Mouse (Mus musculus): ENCODE measurements around the gene Csrnp2. TPM values are rescaled to one million over a fixed set of nuclear protein-coding genes. Genes with fewer than 3 reads are reported as not detected.

Gene Csrnp2
- polyA plus RNA-seq, 1 experiment from 2014 or later = 15.5 TPM

DNA sequence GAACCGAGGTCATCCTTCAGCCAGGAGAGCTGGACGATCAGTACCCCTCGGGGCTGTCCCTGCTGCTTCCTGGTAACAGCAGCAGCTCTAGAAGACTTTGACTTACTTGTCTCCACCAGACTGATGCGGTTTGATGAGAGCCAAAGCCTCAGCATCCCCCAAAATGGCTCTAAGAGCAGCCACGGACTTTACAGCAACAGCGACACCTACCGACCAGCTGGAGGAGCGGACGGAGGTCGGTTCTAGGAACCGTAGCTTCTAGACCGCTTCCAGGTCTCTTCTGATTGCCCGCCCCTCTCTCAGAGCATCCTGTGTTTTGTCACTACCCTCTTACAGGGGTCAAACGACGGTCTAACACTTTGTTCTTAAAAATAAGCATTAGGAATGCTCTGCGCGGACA lies 37.9 kb downstream of the Csrnp2 start:
- no peak overlapping the region for H3K9ac ChIP-seq (ENCODE audit: low read depth, low read length)
- H3K4me1 ChIP-seq (ENCODE audit: control insufficient read depth, insufficient read depth, low read length) = no peaks in the 10 kb centered on the region
- H3K4me2 ChIP-seq (ENCODE audit: low read depth, low read length) = no peak overlapping the region; the same call in 1 of the 2 replicates
- peak; percentile 90 for DNase-seq (ENCODE audit: low spot score)
- H3K27me3 ChIP-seq (replicated peaks; ENCODE audit: control insufficient read depth, insufficient read depth, low read length) = no peaks in the 10 kb centered on the region
- no peaks in the 10 kb centered on the region for H3K36me3 ChIP-seq (ENCODE audit: control insufficient read depth, insufficient read depth, low read length)
- no peak overlapping the region for H3K27ac ChIP-seq (replicated peaks; ENCODE audit: low read depth, low read length)
- no peak overlapping the region for H3K4me3 ChIP-seq (ENCODE audit: low read depth, low read length)
- peak; percentile 81; the same call in 1 of the 2 replicates for ATAC-seq (ENCODE audit: low read depth)
- WGBS = 9% methylated on average over 17 of the region's 17 CpGs
- no peaks in the 10 kb centered on the region for H3K9me3 ChIP-seq (ENCODE audit: control insufficient read depth, low read length)

DNA sequence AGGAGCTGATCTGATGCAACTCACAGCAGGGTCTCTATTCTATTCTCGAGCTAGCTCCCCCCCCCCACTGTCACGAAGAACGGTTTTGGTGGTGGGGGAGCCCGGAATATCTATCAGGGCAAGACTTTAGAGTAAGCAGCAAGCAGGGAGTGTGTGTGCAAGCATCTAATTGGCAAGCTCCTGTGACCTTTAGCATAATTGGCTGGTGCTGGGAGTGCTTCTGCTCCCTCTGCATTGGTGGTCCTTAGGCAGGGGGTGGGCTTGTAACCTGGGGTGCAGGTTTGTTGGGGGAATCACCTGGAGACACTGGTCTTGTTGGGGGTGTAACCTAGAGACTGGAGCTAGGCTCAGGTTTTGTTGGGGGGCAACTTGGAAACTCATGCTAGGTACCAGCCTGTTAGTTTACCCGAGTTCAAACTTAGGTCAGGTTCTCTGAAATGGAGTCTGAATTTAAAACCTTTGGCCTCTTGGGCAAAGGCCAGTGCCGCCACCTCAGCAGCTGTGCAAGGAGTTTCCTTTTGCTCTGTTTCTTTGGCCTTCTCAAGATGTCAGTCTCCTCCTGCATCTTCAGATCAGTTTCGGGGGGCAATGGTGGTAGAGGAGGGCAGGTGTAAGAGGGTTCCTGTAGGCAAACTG lies 38.8 kb downstream of the Csrnp2 start:
- Histone ChIP-seq H3K4me3 (ENCODE audit: low read depth, low read length) (no peak overlapping the region), H3K27me3 (replicated peaks; ENCODE audit: control insufficient read depth, insufficient read depth, low read length) (no peaks in the 10 kb centered on the region), H3K36me3 (ENCODE audit: control insufficient read depth, insufficient read depth, low read length) (no peaks in the 10 kb centered on the region), H3K4me1 (ENCODE audit: control insufficient read depth, insufficient read depth, low read length) (0 out of 2 replicates have a peak, but pooled peaks cover under 1% of the 10 kb centered on the region), H3K9me3 (ENCODE audit: control insufficient read depth, low read length) (no peaks in the 10 kb centered on the region), H3K27ac (replicated peaks; ENCODE audit: low read depth, low read length) (no peak overlapping the region), H3K9ac (ENCODE audit: low read depth, low read length) (no peak overlapping the region), H3K4me2 (ENCODE audit: low read depth, low read length) (no peak overlapping the region)
- WGBS = 57% methylated on average over 7 of the region's 7 CpGs
- DNase-seq (ENCODE audit: low spot score) (no peak), ATAC-seq (ENCODE audit: low read depth) (no peak)

DNA sequence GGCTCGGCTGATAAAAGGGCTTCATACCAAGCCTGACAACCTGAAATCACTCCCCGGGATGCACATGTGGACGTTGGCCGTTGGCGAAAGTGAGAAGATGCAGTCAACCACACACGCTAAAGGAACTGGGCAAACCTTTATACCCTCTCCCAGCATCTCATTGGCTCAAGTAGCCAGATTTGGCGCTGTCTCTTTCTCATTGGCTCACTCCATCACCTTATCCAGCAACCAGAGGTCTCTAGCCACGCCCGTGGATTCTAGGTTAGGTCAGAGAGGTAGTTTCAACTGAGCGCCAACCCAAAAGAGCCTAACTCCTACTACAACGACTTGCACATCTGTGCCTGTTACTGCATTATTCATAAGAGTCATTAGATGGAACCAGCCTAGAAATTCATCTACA lies 42.8 kb downstream of the Csrnp2 start:
- Histone ChIP-seq H3K4me3 (ENCODE audit: low read depth, low read length) (no peak overlapping the region), H3K36me3 (ENCODE audit: control insufficient read depth, insufficient read depth, low read length) (no peaks in the 10 kb centered on the region), H3K4me1 (ENCODE audit: control insufficient read depth, insufficient read depth, low read length) (peaks cover 9% of the 10 kb centered on the region; the same call in 1 of the 2 replicates), H3K9ac (ENCODE audit: low read depth, low read length) (no peak overlapping the region), H3K9me3 (ENCODE audit: control insufficient read depth, low read length) (no peaks in the 10 kb centered on the region), H3K27me3 (replicated peaks; ENCODE audit: control insufficient read depth, insufficient read depth, low read length) (no peaks in the 10 kb centered on the region), H3K4me2 (ENCODE audit: low read depth, low read length) (no peak overlapping the region), H3K27ac (replicated peaks; ENCODE audit: low read depth, low read length) (no peak overlapping the region)
- DNase-seq (ENCODE audit: low spot score) (no peak), ATAC-seq (ENCODE audit: low read depth) (no peak)
- WGBS = 78% methylated on average over 11 of the region's 11 CpGs

DNA sequence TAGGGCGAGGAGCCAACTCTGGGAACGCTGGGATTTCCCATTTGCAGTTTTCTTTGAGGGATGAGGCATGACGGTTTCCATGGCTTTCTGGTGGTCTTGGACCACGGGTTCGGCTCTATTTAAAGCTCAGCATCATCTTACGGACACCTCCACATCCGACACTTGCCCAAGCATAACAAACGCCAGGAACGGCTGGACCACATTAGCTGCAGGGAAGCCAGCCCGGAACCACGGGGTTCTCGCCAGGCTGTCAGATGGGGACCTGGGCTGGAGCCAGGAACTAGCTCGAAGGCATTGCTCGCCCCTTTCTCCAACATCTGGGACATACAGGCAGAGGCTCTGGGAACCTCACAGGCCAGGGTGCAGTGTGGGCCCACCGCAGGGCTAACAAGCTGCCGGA lies 44.0 kb downstream of the Csrnp2 start:
- Histone ChIP-seq H3K4me1 (ENCODE audit: control insufficient read depth, insufficient read depth, low read length) (peaks cover 9% of the 10 kb centered on the region; the same call in 1 of the 2 replicates), H3K36me3 (ENCODE audit: control insufficient read depth, insufficient read depth, low read length) (no peaks in the 10 kb centered on the region), H3K4me2 (ENCODE audit: low read depth, low read length) (0 out of 2 replicates have a peak overlapping the region, but pooled peaks have one; percentile 28), H3K9ac (ENCODE audit: low read depth, low read length) (no peak overlapping the region), H3K9me3 (ENCODE audit: control insufficient read depth, low read length) (no peaks in the 10 kb centered on the region), H3K27ac (replicated peaks; ENCODE audit: low read depth, low read length) (peak overlapping the region; percentile 21; the same call in 1 of the 2 replicates), H3K4me3 (ENCODE audit: low read depth, low read length) (no peak overlapping the region), H3K27me3 (replicated peaks; ENCODE audit: control insufficient read depth, insufficient read depth, low read length) (no peaks in the 10 kb centered on the region)
- DNase-seq (ENCODE audit: low spot score) (peak; percentile 83), ATAC-seq (ENCODE audit: low read depth) (peak; percentile 71)
- WGBS = 38% methylated on average over 16 of the region's 16 CpGs

DNA sequence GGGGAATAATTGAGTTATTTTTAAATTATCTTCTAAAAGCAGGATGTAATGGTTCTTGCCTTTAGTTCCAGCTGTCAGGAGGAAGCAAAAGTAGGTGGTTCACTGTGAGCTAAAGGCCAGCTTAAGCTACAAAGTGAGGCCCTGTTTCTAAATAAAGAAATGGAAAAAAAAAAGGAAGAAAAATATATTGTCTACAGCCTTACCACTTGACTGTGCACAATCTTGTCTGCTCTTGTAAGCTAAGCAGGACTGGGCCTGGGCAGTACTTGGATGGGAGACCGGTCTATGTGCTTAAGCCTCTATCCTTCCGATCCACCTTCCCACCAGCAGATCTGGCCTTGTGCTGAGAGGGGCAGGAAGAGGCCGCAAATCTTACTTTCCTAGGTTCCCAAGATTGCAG lies 45.8 kb downstream of the Csrnp2 start:
- no peak overlapping the region for H3K4me3 ChIP-seq (ENCODE audit: low read depth, low read length)
- no peak overlapping the region for H3K4me2 ChIP-seq (ENCODE audit: low read depth, low read length)
- peaks cover 9% of the 10 kb centered on the region; the same call in 1 of the 2 replicates for H3K4me1 ChIP-seq (ENCODE audit: control insufficient read depth, insufficient read depth, low read length)
- DNase-seq (ENCODE audit: low spot score) (no peak), ATAC-seq (ENCODE audit: low read depth) (no peak)
- H3K36me3 ChIP-seq (ENCODE audit: control insufficient read depth, insufficient read depth, low read length) = no peaks in the 10 kb centered on the region
- H3K9ac ChIP-seq (ENCODE audit: low read depth, low read length) = no peak overlapping the region
- no peak overlapping the region for H3K27ac ChIP-seq (replicated peaks; ENCODE audit: low read depth, low read length)
- H3K27me3 ChIP-seq (replicated peaks; ENCODE audit: control insufficient read depth, insufficient read depth, low read length) = no peaks in the 10 kb centered on the region
- 80% methylated on average over 3 of the region's 3 CpGs for WGBS
- no peaks in the 10 kb centered on the region for H3K9me3 ChIP-seq (ENCODE audit: control insufficient read depth, low read length)

DNA sequence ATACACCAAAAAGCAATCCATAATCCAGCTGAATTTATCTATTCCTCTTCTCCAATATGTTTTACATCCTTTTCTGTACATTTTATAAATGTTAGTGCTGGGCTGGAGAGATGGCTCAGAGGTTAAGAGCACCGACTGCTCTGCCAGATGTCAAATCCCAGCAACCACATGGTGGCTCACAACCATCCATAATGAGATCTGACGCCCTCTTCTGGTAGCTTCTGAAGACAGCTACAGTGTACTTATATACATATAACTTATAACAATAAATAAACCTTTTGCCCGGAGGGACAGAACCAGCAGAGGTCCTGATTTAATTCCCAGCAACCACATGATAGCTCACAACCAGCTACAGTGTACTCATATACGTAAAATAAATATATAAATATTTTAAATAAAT lies 46.7 kb downstream of the Csrnp2 start:
- H3K4me2 ChIP-seq (ENCODE audit: low read depth, low read length) = no peak overlapping the region
- WGBS = 73% methylated on average over 4 of the region's 4 CpGs
- ATAC-seq (ENCODE audit: low read depth) = no peak

DNA sequence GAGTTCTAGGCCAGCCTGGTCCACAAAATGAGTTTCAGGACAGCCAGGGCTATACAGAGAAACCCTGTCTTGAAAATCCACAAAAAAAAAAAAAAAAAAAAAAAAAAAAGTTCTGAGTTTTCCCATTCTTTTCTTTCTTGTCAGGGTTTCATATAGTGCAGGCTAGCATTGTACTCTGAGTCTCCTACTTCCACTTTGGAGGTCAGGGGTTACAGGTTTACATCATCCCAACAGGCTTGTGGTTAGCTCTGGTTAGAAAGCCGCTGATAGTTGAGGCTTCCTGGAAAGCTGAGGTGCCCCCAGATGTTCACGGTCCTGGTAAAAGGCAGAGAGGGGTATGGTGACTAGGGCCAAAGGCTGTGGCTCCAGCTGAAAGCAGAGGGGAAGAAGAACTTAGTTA lies 48.4 kb downstream of the Csrnp2 start:
- H3K27ac ChIP-seq (replicated peaks; ENCODE audit: low read depth, low read length) = no peak overlapping the region
- H3K9me3 ChIP-seq (ENCODE audit: control insufficient read depth, low read length) = no peaks in the 10 kb centered on the region
- H3K4me2 ChIP-seq (ENCODE audit: low read depth, low read length) = no peak overlapping the region
- no peak overlapping the region for H3K4me3 ChIP-seq (ENCODE audit: low read depth, low read length)
- H3K4me1 ChIP-seq (ENCODE audit: control insufficient read depth, insufficient read depth, low read length) = peaks cover 12% of the 10 kb centered on the region
- ATAC-seq (ENCODE audit: low read depth) (no peak), DNase-seq (ENCODE audit: low spot score) (no peak)
- H3K27me3 ChIP-seq (replicated peaks; ENCODE audit: control insufficient read depth, insufficient read depth, low read length) = no peaks in the 10 kb centered on the region
- no peak overlapping the region for H3K9ac ChIP-seq (ENCODE audit: low read depth, low read length)
- WGBS = 77% methylated on average over 2 of the region's 2 CpGs
- H3K36me3 ChIP-seq (ENCODE audit: control insufficient read depth, insufficient read depth, low read length) = no peaks in the 10 kb centered on the region

More for the DNA sequence above, 46.7 kb downstream of the Csrnp2 start:
- Histone ChIP-seq H3K27ac (replicated peaks; ENCODE audit: low read depth, low read length) (no peak overlapping the region), H3K36me3 (ENCODE audit: control insufficient read depth, insufficient read depth, low read length) (no peaks in the 10 kb centered on the region), H3K4me1 (ENCODE audit: control insufficient read depth, insufficient read depth, low read length) (peaks cover 12% of the 10 kb centered on the region), H3K9me3 (ENCODE audit: control insufficient read depth, low read length) (no peaks in the 10 kb centered on the region), H3K4me3 (ENCODE audit: low read depth, low read length) (no peak overlapping the region), H3K27me3 (replicated peaks; ENCODE audit: control insufficient read depth, insufficient read depth, low read length) (no peaks in the 10 kb centered on the region), H3K9ac (ENCODE audit: low read depth, low read length) (no peak overlapping the region)
- no peak for DNase-seq (ENCODE audit: low spot score)

DNA sequence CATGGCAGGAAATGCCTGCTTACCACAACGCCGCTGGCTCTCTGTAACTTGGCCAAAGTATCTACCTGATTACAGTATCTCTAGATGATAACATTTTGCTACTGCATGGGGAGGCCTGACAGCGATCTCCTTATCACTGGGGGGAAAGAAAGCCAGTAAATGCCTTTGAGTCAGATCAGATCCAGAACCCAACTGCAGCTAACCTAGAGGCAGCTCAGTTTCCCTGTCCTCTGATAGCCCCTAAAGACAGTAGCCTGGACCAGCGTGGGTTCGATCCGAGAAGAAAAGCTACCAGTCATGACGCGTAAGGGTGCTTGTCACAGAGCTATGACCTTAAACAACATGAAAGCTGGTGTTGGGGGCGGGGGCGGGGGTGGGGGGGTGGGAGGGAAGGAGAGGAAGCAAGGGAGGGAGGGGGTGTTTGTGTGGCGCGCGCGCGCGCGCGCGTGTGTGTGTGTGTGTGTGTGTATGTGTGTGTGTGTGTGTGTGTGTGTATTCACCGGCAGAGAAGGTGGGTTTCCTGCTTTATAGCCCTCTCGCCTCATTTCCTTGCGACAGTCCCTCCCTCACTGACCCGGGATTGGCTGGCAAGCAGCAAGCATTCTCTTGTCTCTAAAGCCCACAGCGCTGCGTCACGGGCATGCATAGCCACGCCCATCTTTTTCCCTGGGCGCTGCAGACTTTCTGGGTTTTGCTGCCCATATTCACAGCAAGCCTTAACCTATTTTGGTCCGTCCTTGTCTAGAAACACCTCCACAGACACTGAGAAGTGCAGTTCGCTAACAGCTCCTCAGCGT lies 52.0 kb downstream of the Csrnp2 start:
- H3K36me3 ChIP-seq (ENCODE audit: control insufficient read depth, insufficient read depth, low read length) = no peaks in the 10 kb centered on the region
- peak overlapping the region; percentile 87 for H3K27ac ChIP-seq (replicated peaks; ENCODE audit: low read depth, low read length)
- WGBS = 6% methylated on average over 19 of the region's 31 CpGs
- H3K4me2 ChIP-seq (ENCODE audit: low read depth, low read length) = peak overlapping the region; percentile 61
- DNase-seq (ENCODE audit: low spot score) (peak; percentile 98), ATAC-seq (ENCODE audit: low read depth) (peak; percentile 98)
- H3K27me3 ChIP-seq (replicated peaks; ENCODE audit: control insufficient read depth, insufficient read depth, low read length) = no peaks in the 10 kb centered on the region
- peak overlapping the region; percentile 66 for H3K9ac ChIP-seq (ENCODE audit: low read depth, low read length)
- no peaks in the 10 kb centered on the region for H3K9me3 ChIP-seq (ENCODE audit: control insufficient read depth, low read length)
- H3K4me3 ChIP-seq (ENCODE audit: low read depth, low read length) = peak overlapping the region; percentile 46
- H3K4me1 ChIP-seq (ENCODE audit: control insufficient read depth, insufficient read depth, low read length) = peaks cover 3% of the 10 kb centered on the region; the same call in 1 of the 2 replicates
